ENCODE assay signal across 8 mouse cellular contexts in the genomic region with DNA sequence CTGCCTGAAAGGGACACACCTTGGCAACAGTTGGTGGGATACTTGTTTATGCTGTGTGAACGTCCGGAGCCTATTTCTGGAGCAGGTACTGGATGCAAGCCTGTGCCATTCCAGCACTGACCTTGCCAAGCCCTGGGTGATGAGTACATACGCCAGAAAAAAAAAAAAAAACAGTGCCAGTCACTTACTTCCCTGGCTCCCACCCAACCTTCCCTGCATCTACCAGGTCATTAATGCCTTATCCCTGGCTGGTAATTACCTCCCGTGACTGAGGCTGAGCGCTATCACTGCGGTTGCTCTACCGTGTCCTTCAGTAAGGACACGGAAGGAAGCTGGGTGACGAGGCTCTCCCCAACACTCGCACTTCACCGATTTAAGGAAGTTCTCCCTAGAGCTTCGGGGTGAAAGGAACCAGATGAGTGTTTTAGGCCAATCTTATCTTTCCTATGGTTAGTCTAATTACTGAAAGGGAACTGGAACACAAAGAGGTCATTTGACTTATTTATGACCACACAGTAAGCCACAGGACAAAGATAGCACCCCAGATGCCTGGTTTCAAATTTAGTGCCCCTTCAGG. TPM values are rescaled to one million over a fixed set of nuclear protein-coding genes. Genes with fewer than 3 reads are reported as not detected.
A peak's percentile ranks its signal among the peaks of the same experiment; 100 is the strongest.
DNase-seq lines count a peak whose midpoint lies in the region; TF ChIP-seq lines count a peak whose summit lies in the region.
"Had no signal": no experiment of that assay in that cellular context is flagged by ENCODE, and none has a peak within 500 bp of the region (broad histone marks: within the 10 kb centered on the region; RNA-seq: fewer than 3 reads in every experiment).

No protein-coding gene starts in this region.

- WGBS in large intestine, adult 2 months = 21% methylated on average over 12 of the region's 12 CpGs
- 83% methylated on average over 12 of the region's 12 CpGs for WGBS in embryonic facial prominence, embryonic 10.5 days

- H3K79me2 ChIP-seq in MEL (ENCODE audit: control insufficient read depth, insufficient read depth, low read length, poor library complexity) = no peaks in the 10 kb centered on the region

- TF ChIP-seq EP300 in MEL (IDR thresholded peaks at IDR 0.05; ENCODE audit: low read depth in 1 of 2, low read length in 2 of 2) = peak; percentile 68 to 75

- H3K27ac ChIP-seq in MEL (ENCODE audit: control insufficient read depth, low read depth, low read length) = peak overlapping the region; percentile 32
- H3K27ac ChIP-seq in embryonic facial prominence, embryonic 10.5 days (replicated peaks) = no peak overlapping the region
- H3K27ac ChIP-seq: embryonic facial prominence, embryonic 12.5 days had no signal

- TF ChIP-seq POLR2A in MEL (IDR thresholded peaks at IDR 0.05; ENCODE audit: control insufficient read depth in 1 of 2, insufficient read depth in 1 of 2, low read depth in 1 of 2, low read length in 2 of 2, poor library complexity in 1 of 2) = no peak

- H3K36me3 ChIP-seq in MEL (ENCODE audit: control insufficient read depth in 1 of 2, insufficient read depth in 2 of 2, low read length in 2 of 2) = peaks cover 2 to 4% of the 10 kb centered on the region in 2 experiments; a peak in 2 of 4 replicates
- H3K36me3 ChIP-seq in embryonic facial prominence, embryonic 10.5 days (replicated peaks) = peaks cover 31% of the 10 kb centered on the region

- no peak for TF ChIP-seq RAD21 in MEL (IDR thresholded peaks at IDR 0.05; ENCODE audit: low read depth, low read length)

- H3K27me3 ChIP-seq in MEL (ENCODE audit: control insufficient read depth in 1 of 2, insufficient read depth in 2 of 2, low read length in 2 of 2) = no peaks in the 10 kb centered on the region
- no peaks in the 10 kb centered on the region for H3K27me3 ChIP-seq in embryonic facial prominence, embryonic 10.5 days (replicated peaks; ENCODE audit: low read depth, poor library complexity, severe bottlenecking)
- H3K27me3 ChIP-seq: embryonic facial prominence, embryonic 12.5 days had no signal

- peak; percentile 91 for DNase-seq in MEL (ENCODE audit: low read depth, low spot score)
- DNase-seq in adrenal gland, postnatal 10 days = peak; percentile 20
- peak; percentile 71 for DNase-seq in gastrocnemius, postnatal 25 days
- DNase-seq in large intestine, adult 2 months (ENCODE audit: low read depth, low spot score) = peak; percentile 25
- no peak for DNase-seq in retina, postnatal 1 day
- DNase-seq in urinary bladder, postnatal 25 days (ENCODE audit: low spot score) = no peak
- DNase-seq in embryonic facial prominence, embryonic 10.5 days (ENCODE audit: low spot score) = no peak

- TF ChIP-seq CTCF in MEL (IDR thresholded peaks at IDR 0.05 in 2 of 3, conservative IDR thresholded peaks at IDR 0.05 in 1 of 3; ENCODE audit: control insufficient read depth in 1 of 3, insufficient read depth in 1 of 3, low read depth in 2 of 3, low read length in 3 of 3, poor library complexity in 1 of 3, severe bottlenecking in 1 of 3) = no peak

- peaks cover 0 to 13% of the 10 kb centered on the region in 2 experiments; a peak in 2 of 4 replicates for H3K4me1 ChIP-seq in MEL (ENCODE audit: control insufficient read depth in 1 of 2, insufficient read depth in 2 of 2, low read length in 2 of 2)
- H3K4me1 ChIP-seq in embryonic facial prominence, embryonic 10.5 days = peaks cover 12% of the 10 kb centered on the region

- H3K9ac ChIP-seq in MEL (ENCODE audit: control insufficient read depth, low read depth, low read length, poor library complexity, severe bottlenecking) = 0 out of 2 replicates have a peak overlapping the region, but pooled peaks have one; percentile 13
- H3K9ac ChIP-seq: embryonic facial prominence, embryonic 12.5 days had no signal

- H3K4me3 ChIP-seq in MEL (ENCODE audit: control insufficient read depth in 1 of 2, insufficient read depth in 1 of 2, low read depth in 2 of 2, low read length in 2 of 2) = peak overlapping the region; percentile 41 to 56
- no peak overlapping the region for H3K4me3 ChIP-seq in embryonic facial prominence, embryonic 10.5 days
- H3K4me3 ChIP-seq: embryonic facial prominence, embryonic 12.5 days had no signal

- H3K9me3 ChIP-seq in MEL (replicated peaks; ENCODE audit: insufficient read depth, low read length) = no peaks in the 10 kb centered on the region
- 0 out of 2 replicates have a peak, but pooled peaks cover 2% of the 10 kb centered on the region for H3K9me3 ChIP-seq in embryonic facial prominence, embryonic 10.5 days
- H3K9me3 ChIP-seq: embryonic facial prominence, embryonic 12.5 days had no signal

TF ChIP-seq in MEL, 35 proteins besides CTCF, POLR2A, EP300 and RAD21 (continues in another document):
- TF ChIP-seq UBTF (IDR thresholded peaks at IDR 0.05; ENCODE audit: borderline replicate concordance, insufficient read depth, low read depth, low read length) (no peak), MYC (IDR thresholded peaks at IDR 0.05; ENCODE audit: low read depth, low read length) (no peak), POLR2AphosphoS5 (IDR thresholded peaks at IDR 0.05; ENCODE audit: borderline replicate concordance, low read depth, low read length) (no peak), ZC3H11A (IDR thresholded peaks at IDR 0.05; ENCODE audit: low read depth, low read length) (no peak), ZNF384 (IDR thresholded peaks at IDR 0.05; ENCODE audit: low read depth, low read length) (no peak), BHLHE40 (IDR thresholded peaks at IDR 0.05; ENCODE audit: borderline replicate concordance, low read depth, low read length) (peak; percentile 89), KAT2A (conservative IDR thresholded peaks at IDR 0.05; ENCODE audit: low read depth, low read length) (no peak), TCF12 (IDR thresholded peaks at IDR 0.05; ENCODE audit: low read depth, low read length) (peak; percentile 8; the same call in 1 of the 2 replicates), CHD1 (IDR thresholded peaks at IDR 0.05; ENCODE audit: low read depth, low read length) (no peak), MAFK (IDR thresholded peaks at IDR 0.05; ENCODE audit: borderline replicate concordance, low read depth, low read length) (0 out of 2 replicates have a peak, but pooled peaks have one; percentile 10), HCFC1 (IDR thresholded peaks at IDR 0.05; ENCODE audit: low read depth, low read length) (no peak), GABPA (IDR thresholded peaks at IDR 0.05; ENCODE audit: low read depth, low read length) (no peak), ETS1 (IDR thresholded peaks at IDR 0.05; ENCODE audit: low read depth, low read length) (peak; percentile 81), MYB (IDR thresholded peaks at IDR 0.05; ENCODE audit: low read depth, low read length) (no peak), ZKSCAN1 (IDR thresholded peaks at IDR 0.05; ENCODE audit: low read depth, low read length) (no peak), USF2 (IDR thresholded peaks at IDR 0.05; ENCODE audit: borderline replicate concordance in 1 of 2, insufficient read depth in 1 of 2, low read depth in 1 of 2, low read length in 2 of 2) (no peak), TAL1 (IDR thresholded peaks at IDR 0.05; ENCODE audit: low read length) (peak; percentile 19; the same call in 1 of the 2 replicates), MXI1 (IDR thresholded peaks at IDR 0.05; ENCODE audit: low read depth, low read length) (no peak), USF1 (IDR thresholded peaks at IDR 0.05; ENCODE audit: low read depth, low read length) (no peak), E2F4 (IDR thresholded peaks at IDR 0.05; ENCODE audit: borderline replicate concordance, low read depth, low read length) (no peak), SIN3A (IDR thresholded peaks at IDR 0.05; ENCODE audit: low read length) (0 out of 2 replicates have a peak, but pooled peaks have one; percentile 29), GATA1 (IDR thresholded peaks at IDR 0.05; ENCODE audit: low read depth, low read length) (peak; percentile 80), JUND (IDR thresholded peaks at IDR 0.05; ENCODE audit: low read depth, low read length) (no peak), SMC3 (IDR thresholded peaks at IDR 0.05; ENCODE audit: low read depth, low read length) (0 out of 2 replicates have a peak, but pooled peaks have one; percentile 9), POLR2AphosphoS2 (IDR thresholded peaks at IDR 0.05; ENCODE audit: low read length) (no peak), RCOR1 (IDR thresholded peaks at IDR 0.05; ENCODE audit: low read depth, low read length) (peak; percentile 76), ELF1 (IDR thresholded peaks at IDR 0.05; ENCODE audit: low read depth, low read length) (peak; percentile 54; the same call in 1 of the 2 replicates), MAZ (IDR thresholded peaks at IDR 0.05; ENCODE audit: low read depth, low read length) (no peak), ZMIZ1 (IDR thresholded peaks at IDR 0.05; ENCODE audit: low read depth, low read length) (no peak)

RNA-seq across cellular contexts. Expression of gene Ccdc32, which starts 13.5 kb away (rescaled TPM):
- 14.8 and 18.7 TPM in 2 replicates for total RNA-seq in MEL (2012; rRNA removed)
- polyA plus RNA-seq in MEL (2012; ENCODE audit: insufficient read depth in 1 of 2, insufficient read length in 2 of 2, low read depth in 1 of 2, low replicate concordance in 2 of 2, missing spikeins in 1 of 2) = 10 to 100 TPM in 1 of 2 experiments, not detected in 1; 15.0 TPM
- total RNA-seq in adrenal gland, postnatal 10 days (2021) = 10 to 100 TPM; 17.7 TPM
- 1 to 10 TPM; 3.7 to 4.8 TPM for total RNA-seq in gastrocnemius, postnatal 25 days (2021)
- 12.4 and 16.0 TPM in 2 replicates for polyA plus RNA-seq in large intestine, adult 2 months (2012; rRNA removed)
- 19.9 and 20.5 TPM in 2 replicates for polyA plus RNA-seq in embryonic facial prominence, embryonic 10.5 days (2016; fragmentation: Nextera tagmentation; extraction: Ambion mirVana)

RNA-seq across cellular contexts. Expression of gene Rpusd2, which starts 18.9 kb away (rescaled TPM):
- 15.2 and 18.6 TPM in 2 replicates for total RNA-seq in MEL (2012; rRNA removed)
- polyA plus RNA-seq in MEL (2012; ENCODE audit: insufficient read depth in 1 of 2, insufficient read length in 2 of 2, low read depth in 1 of 2, low replicate concordance in 2 of 2, missing spikeins in 1 of 2) = 10 to 100 TPM in 1 of 2 experiments, not detected in 1; 15.5 TPM
- 1 to 10 TPM; 5.0 to 5.6 TPM for total RNA-seq in adrenal gland, postnatal 10 days (2021)
- 1 to 10 TPM; 2.4 to 2.5 TPM for total RNA-seq in gastrocnemius, postnatal 25 days (2021)
- polyA plus RNA-seq in large intestine, adult 2 months (2012; rRNA removed) = 2.3 and 4.0 TPM in 2 replicates
- 7.3 and 8.0 TPM in 2 replicates for polyA plus RNA-seq in embryonic facial prominence, embryonic 10.5 days (2016; fragmentation: Nextera tagmentation; extraction: Ambion mirVana)

RNA-seq across cellular contexts. Expression of gene Knl1, which starts 31.2 kb away (rescaled TPM):
- total RNA-seq in MEL (2012; rRNA removed) = 23.2 and 31.7 TPM in 2 replicates
- polyA plus RNA-seq in MEL (2012; ENCODE audit: insufficient read depth in 1 of 2, insufficient read length in 2 of 2, low read depth in 1 of 2, low replicate concordance in 2 of 2, missing spikeins in 1 of 2) = 100 to 1,000 TPM in 1 of 2 experiments, 10 to 100 TPM in 1; 18.6 to 160 TPM
- 1 to 10 TPM; 7.5 to 9.8 TPM for total RNA-seq in adrenal gland, postnatal 10 days (2021)
- total RNA-seq in gastrocnemius, postnatal 25 days (2021) = under 1 TPM; 0.28 to 0.88 TPM
- polyA plus RNA-seq in large intestine, adult 2 months (2012; rRNA removed) = 0.43 and 1.1 TPM in 2 replicates
- polyA plus RNA-seq in embryonic facial prominence, embryonic 10.5 days (2016; fragmentation: Nextera tagmentation; extraction: Ambion mirVana) = 54.0 and 58.3 TPM in 2 replicates

Comparison
In these comparisons a context has a peak if more than half of its experiments do, and no peak if none do; other contexts are left out.
1. DNase-seq: peak in MEL (single experiment), adrenal gland, postnatal 10 days (single experiment), gastrocnemius, postnatal 25 days (single experiment) and large intestine, adult 2 months (single experiment); none in retina, postnatal 1 day (single experiment), urinary bladder, postnatal 25 days (single experiment) and embryonic facial prominence, embryonic 10.5 days (single experiment).
2. RNA of gene Knl1, which starts 31.2 kb away (total RNA-seq): 23.2 to 31.7 TPM in MEL and 7.5 to 9.8 TPM in adrenal gland, postnatal 10 days; 0.28 to 0.88 TPM in gastrocnemius, postnatal 25 days; every median in the first group is over 4 times any median in the second.